Mouse (Mus musculus) kidney, postnatal 14 days (tissue): ENCODE measurements around the gene Mall.

ENCODE experiments used
- DNase-seq: peaks from one replicate; pipeline ENCODE4 v3.0.0; 2022; ENCODE audit warnings: mixed read lengths

Gene Mall

GRCm38 (mm10) chr2:127729671-127730070, at the start of gene Mall:
Gene Mall (minus strand): TSS chr2:127729932.
- no peak for DNase-seq

DNA sequence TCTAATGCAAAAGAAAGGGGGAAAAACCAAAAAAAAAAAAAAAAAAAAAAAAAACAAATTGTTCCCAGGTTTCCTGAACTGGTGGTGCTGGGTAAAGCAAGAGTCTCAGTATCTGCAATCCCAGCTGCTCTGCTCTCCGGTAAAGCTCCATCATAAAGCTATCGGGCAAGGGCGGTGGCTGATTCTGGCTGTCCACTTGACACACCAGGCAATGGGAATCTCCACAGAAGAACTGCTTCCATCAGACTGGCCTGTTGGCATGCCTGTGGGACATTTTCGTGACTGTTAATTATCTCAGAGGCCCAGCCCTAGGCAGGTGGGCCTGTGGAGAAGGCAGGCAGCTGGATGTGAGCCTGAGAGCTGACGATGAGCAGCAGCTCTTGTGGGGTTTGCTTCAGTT, 48.7 kb upstream of the Mall start:
- DNase-seq = no peak

DNA sequence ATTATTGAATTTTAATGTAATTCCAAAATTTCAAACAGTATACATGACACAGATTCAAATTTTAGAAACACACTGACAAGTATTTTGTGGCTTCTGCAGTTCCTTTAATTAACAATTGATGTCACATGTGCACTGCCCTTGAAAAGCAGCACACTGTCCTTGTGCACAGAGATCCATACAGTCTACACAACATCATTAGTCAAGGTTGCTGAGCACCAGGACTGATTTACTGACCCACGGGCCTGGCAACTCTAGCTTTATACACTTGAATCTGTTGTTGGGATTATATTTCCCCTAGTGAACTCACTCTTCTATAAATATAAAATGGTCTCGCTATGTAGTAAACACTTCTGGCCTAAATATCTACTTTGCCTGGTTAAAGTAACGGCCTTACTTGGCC, 45.3 kb upstream of the Mall start:
- no peak for DNase-seq

DNA sequence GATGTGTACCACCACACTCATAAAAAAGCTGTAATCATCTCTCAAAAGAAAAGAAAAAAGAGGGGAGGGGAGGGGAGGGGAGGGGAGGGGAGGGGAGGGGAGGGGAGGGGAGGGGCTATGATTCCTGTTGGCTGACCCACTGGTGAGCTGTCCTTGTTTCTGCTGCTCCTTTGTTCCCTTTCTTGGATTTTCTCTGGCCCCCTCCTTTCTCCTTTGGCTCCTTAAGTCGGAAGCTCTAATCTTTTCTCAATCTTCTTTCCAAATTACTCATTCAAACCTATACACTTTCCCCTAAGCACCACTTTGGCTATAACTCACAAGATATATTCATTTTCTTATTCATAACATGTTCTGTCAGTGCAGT, 44.8 kb upstream of the Mall start:
- DNase-seq = no peak

DNA sequence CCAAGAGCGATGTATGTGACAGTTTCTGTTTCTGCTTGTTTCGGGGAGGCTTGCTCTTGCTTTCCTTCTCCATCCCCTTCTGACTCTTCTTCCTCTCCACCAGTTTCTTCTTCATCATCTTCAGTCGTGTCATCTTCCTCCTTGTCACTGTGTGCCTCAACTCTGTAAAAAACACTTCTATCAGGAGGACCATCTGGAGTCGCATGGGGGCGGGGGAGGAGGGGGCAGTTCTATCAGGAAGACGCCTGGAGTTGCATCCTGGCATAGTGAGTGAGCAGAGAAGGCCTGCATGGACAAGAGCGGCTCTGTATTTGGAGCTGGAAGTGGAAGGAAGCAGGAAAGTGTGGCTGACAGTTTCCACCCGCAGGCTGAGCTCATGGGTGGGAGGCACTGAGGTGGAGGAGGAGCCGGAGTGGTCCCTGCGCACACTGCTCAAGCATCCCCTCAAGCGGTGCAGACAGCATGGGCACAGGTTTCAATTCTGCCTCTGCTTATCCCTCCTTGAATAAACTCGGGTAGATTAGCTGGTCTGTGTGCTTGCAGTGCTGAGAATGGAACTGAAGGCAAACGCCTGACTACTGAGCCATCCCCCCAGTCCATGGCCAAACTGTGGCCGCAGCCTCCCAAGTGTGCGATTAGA, 44.3 kb upstream of the Mall start:
- DNase-seq = no peak

GRCm38 (mm10) chr2:127761587-127761986, 31.9 kb upstream of the Mall start:
- DNase-seq = no peak

DNA sequence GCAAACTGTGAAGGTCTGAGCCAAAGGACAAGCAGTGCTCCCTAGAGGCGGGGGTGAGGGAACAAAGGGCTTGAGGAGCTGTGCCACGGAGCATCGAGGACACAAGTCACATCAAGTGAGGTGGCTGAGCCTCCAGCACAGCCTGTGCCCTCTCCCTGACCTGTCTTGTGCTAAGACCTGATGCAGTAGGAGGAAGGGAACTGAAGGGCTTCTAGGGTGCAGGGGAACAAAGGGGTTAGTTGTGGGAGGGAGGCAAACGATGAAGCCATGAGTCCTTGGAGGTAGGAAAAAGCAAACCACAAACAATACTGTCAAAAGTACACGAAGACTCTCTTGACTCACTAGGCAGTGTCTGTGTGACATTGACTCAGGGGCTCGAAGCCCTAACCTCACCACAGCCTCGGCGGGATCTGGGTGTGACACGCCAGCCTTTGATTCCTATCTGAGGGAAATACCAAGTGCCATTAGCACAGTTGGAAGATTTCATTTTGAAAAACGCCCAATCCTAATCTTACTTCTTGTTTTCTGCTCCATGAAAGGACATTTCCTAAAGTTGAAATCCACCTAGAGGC, 30.8 kb upstream of the Mall start:
- no peak for DNase-seq

GRCm38 (mm10) chr2:127760014-127760413, 30.3 kb upstream of the Mall start:
- DNase-seq = no peak

DNA sequence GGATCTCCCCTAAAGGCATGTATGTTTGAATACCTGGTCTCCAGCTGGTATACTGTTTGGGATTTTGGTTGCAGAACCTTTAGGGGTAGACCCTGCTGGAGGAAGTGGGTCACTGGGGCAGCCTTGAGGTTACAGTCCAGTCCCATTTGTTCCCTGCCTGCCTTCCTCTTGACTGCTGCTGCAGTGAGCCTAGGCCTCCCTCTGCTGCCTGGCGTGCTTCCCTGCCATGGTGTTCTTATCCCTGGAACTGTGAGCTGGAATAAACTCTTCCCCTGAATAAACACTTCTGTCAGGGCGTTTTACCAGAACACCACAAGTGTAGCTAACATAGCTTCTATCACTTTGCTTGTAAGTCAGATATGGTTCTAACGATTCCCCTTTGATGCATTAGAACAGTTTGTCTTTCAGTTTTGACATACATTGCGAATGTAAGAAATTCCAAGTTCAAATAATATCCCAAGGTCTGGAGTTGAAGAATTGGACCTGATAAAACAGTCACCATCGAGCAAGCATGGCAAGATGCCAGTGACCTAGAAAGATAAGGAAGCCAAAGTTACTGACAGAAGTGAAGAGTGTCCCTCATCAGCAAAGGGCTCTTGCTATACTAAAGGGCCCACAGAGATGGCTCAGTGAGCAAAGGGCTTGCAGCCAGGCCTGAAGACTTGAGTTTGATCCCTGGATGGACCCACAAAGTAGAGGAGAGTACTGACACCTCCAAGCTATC, 29.6 kb upstream of the Mall start:
- no peak for DNase-seq

DNA sequence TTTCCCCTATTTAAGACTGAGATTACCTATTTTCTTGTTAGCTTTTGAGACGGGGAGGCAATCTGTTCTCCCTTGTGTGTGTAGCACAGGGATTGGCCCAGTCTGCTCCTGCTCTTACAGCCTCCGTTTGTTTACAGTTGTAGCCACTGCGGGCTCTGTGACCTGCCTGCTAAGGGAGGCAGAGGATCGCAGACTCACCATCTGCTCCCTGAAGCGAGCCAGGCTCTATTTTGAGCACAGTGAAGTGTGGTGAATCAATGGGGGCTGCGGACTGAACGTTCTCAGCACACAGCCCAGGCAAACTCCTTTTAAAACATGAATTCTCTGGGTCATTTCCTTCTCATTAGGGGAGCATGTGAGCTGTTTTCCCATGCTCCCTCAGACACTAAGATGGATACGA, 27.4 kb upstream of the Mall start:
- DNase-seq = no peak

DNA sequence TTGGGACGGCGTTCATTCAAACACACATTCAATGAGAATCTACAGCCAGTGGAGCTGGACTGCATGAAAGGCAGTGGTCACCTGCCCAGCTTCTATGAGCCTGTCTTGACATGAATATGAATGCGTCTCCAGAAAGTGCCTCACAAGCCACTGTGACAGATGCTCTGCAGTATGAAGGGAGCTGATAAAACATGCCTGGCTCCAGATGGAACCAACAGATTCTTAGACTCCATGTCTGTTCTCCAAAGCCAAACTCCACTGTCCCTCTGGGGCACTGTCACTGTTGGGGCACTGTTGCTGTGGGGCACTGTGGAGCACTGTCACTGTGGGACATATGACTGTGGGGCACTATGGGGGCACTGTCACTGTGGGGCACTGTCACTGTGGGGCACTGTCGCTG, 24.4 kb upstream of the Mall start:
- DNase-seq = no peak

DNA sequence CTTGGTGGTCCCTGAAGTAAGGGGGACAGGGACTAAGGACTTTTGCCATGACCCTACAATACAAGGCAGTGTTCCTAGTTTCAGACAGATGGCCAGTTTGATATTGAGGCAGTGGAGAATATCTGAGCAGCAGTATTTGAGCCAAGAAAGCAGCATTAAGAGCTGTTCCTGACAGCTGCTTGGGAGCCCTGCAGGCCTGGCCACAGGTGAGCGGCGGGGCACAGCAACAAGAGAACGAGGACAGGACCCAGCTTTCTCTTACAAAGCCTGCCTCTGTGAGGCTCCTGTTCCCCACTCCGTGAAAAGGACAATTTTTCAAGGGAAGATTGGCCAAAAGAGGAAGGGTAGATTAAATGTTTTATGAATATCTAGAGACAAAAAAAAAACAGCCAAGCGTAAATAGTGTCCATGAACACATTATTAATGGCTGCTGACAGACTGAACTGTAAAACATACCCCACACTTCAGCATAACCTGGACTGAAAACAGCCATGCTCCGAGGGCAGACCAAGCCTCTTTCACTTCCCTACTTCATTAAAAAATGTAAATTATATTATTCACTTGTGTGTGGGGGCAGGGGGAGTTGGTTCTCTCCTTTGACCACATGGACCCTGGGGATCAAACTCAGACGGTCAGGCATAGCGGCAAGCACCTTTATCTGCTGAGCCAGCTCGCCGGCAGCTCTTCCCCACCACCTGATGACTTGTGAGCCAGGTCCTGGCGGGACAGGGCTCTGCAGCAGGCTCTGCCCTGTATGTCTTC, 22.3 kb upstream of the Mall start:
- DNase-seq = no peak

- DNase-seq = no peak
Measured at GRCm38 (mm10) chr2:127749376-127749775, 19.6 kb upstream of the Mall start.

DNA sequence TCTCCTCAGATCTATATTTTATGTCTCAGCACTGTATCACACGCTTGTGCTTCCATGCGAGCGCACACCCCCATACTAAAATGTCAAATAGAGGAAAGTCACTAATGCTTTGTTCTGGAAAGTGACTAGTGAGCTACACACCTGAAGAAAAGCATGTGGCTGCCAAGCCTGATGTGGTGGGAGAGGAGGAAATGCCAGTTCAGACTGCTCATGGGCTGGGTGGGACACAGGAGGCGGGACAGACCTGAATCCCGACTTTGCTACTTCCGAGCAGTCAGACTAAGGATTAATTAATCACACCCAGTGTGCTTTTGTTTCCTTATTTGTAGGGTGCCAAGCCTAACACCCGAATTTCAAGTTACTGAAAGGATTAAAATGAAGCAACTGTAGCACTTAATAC, 18.6 kb upstream of the Mall start:
- DNase-seq = no peak

- no peak for DNase-seq
Measured at GRCm38 (mm10) chr2:127742637-127743036, 12.9 kb upstream of the Mall start.

DNA sequence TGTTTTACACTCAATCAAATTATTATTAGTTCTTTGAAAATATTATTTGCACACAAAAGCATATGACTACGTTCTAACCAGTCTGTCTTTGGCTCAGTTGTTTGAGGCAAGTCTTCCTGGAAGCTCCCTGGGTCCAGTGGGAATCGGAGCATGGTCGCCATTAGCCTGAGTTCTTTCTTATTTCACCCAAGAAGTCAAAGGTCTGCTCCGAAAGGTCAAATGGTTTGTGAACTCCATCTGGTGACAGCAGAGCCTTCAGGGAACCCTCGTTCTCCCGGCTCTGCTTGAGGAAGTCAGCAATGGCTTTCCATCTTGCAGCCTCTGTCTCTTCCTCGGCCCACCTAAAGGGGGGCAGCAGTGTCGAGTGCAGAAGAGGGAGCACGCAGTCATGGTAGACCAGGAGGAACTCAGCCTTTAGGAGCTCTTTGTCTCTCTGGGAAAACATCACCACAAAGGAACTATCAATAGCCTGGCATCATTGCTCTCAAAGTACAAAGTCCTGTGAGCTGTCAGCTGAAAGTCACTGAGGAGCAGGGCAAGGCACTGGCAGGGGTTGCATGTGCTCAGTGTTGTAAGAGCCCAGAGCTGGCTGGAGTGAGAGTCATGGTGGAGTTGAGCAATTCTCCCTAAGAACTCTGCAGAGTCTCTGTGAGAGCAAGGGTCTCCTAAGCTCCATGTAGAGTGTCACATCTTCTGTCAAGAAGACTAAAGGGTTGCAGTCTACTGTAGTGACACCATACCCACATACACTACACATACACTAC, 11.2 kb upstream of the Mall start:
- no peak for DNase-seq

GRCm38 (mm10) chr2:127737885-127738284, 8.2 kb upstream of the Mall start:
- DNase-seq = no peak

GRCm38 (mm10) chr2:127736631-127737209, 7.0 kb upstream of the Mall start:
- DNase-seq = peak; percentile 43

- DNase-seq = no peak
Measured at GRCm38 (mm10) chr2:127735512-127736145, 5.9 kb upstream of the Mall start.

DNA sequence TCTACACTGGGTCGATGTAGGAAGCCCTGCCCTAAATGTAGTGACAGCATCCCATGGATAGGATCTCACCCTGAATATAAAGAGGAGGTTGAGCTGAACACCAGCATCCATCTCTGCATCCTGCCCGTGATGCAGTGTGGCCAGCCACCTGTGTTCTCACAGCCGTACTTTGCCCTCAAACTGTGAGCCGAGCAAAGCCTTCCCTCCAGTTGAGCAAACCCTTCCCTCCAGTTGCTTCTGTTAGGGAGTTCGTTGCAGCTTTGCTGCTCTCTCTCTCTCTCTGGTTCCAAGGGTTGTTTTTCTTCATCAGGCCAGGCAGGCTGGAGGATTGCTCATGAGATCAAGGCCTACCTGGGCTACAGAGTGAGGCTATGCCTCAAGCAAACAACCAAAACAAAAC, 5.2 kb upstream of the Mall start:
- no peak for DNase-seq

GRCm38 (mm10) chr2:127730301-127730997, 717 bp upstream of the Mall start:
- no peak for DNase-seq
